Mouse (Mus musculus): ENCODE data around the gene Tcp11.

Gene Tcp11

DNA sequence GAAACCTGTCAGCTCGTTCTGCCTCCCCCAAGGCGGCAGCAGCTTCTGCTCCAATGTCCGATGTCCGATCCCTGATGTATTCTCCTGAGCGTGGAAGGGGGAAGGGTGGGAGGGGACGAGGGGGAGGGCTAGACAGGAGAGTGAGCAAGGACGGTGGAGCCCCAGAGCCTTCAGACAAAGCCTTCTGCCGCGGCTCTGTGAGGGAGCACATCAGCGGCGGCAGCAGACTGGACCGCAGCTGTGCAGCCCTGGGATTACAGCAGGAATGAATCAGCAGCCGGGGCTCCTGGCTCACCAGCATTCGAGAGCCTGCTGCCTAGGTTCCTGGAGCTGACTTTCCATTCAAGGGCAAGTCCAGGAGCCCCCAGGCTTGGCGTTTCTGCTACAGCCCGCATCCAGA, 39.8 kb downstream of the Tcp11 start:
- DNase-seq (ENCODE audit: low spot score in 2 of 2) = peak; percentile 48 to 49

- peak in 1 of 2 experiments; percentile 47 for DNase-seq (ENCODE audit: low spot score in 2 of 2)
Observed at GRCm38 (mm10) chr17:28036813-28037756, 43.4 kb downstream of the Tcp11 start.

DNA sequence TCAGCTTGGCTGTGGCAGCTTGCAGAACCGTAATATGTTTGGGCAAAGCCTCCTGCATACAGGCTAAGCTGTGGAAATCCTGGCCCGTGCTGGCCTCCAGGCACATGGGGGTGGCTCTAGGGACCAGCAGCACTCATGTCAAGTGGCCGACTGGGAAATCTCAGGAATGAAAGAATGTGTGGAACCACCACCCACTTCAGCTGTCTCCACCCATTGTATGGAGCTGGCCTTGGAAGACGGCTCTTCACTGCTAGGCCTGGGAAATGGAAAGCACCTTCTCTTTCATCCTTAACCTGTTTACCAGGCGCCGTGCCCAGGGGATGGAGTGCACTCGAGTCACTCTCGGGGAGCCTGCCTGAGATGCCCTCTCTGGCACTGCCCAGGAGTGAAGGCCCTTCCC, 45.5 kb downstream of the Tcp11 start:
- no peak for DNase-seq (ENCODE audit: low spot score in 2 of 2)

- no peak for DNase-seq (ENCODE audit: low spot score in 2 of 2)
Observed at GRCm38 (mm10) chr17:28033046-28033580, 47.3 kb downstream of the Tcp11 start.

DNA sequence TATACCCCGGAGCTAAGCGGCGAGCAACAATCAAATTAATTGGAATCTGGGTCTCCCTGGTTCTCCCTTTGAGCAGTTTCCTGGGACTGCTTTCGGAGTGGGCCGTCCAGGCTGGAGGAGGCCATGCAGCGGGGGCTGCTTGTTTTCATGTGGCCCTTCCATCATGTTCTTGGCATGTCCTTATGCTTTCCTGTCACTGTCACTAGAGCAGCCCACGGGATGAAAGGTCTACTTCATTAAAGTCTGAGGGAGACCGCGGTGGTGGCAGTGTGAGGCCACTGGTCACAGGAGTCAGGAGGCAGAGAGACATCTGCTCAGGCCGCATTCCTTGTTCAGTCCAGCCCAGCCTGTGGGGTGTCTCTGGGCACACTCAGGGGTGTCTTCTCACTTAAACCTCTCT, 48.2 kb downstream of the Tcp11 start:
- DNase-seq (ENCODE audit: low spot score in 2 of 2) = no peak

GRCm38 (mm10) chr17:28031281-28031941, 49.0 kb downstream of the Tcp11 start:
- no peak for DNase-seq (ENCODE audit: low spot score in 2 of 2)

GRCm38 (mm10) chr17:28030446-28030845, 50.0 kb downstream of the Tcp11 start:
- peak; percentile 66 to 70 for DNase-seq (ENCODE audit: low spot score in 2 of 2)

GRCm38 (mm10) chr17:28029308-28029707, 51.1 kb downstream of the Tcp11 start:
- no peak for DNase-seq (ENCODE audit: low spot score in 2 of 2)

- DNase-seq (ENCODE audit: low spot score in 2 of 2) = no peak
Observed at GRCm38 (mm10) chr17:28028236-28028635, 52.2 kb downstream of the Tcp11 start.

GRCm38 (mm10) chr17:28027197-28027596, 53.2 kb downstream of the Tcp11 start:
- DNase-seq (ENCODE audit: low spot score in 2 of 2) = no peak

DNA sequence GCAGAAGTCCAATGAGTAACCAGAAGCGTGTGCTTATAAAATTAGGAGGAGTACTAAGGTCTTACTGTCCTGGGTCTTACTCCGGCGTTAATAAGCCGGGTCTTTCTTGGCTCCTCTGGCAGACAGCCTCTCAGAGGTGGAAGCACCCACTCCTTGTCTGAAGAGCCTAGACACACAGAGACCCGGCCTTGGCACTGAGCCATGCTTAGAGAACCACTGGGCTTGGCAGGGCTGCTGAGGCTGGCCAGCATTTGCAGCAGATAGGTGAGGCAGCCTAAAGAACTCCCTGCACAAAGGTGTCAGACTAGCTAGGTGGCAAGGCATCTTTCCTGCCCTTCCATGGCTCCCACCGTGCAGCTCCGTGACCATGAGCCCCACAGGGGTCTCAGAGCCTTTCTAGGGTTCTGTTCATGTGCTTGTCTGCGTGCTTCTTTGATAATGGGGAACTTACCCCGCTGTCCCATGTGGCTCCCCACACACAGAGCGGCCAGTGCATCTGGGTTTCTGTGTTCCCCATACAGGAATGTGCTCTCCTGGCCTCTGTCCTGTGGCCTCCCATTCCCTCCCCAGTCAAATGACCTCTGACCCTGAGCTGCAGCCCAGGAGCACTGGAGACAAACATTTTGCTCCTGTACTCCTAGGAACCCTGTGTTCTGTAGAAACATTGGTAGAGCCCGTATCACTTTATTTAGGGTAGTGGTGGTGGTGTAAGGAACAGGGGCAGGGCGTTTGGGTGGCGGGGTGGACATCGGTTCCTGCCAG, 54.1 kb downstream of the Tcp11 start:
- peak in 1 of 2 experiments; percentile 32 for DNase-seq (ENCODE audit: low spot score in 2 of 2)

DNA sequence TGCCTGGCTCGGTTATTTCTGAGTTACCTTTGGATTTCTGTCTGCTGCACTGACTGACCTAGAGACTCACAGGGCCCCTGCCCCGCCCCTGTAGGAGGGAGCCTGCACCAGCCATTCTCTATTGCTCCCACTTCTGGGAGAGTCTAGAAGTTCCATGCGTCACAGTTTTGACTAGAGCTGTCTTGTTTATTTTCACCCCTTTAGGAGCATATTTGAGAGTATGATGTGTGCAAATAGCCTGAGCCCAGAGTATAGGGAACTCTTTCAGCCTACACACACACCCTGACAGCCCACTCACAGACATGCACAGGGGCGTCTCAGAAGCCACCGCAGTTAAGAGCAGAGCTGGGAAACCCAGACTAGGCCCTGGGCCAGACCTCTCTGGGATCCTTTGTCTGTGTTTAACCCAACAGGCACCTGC, 54.9 kb downstream of the Tcp11 start:
- no peak for DNase-seq (ENCODE audit: low spot score in 2 of 2)

- DNase-seq (ENCODE audit: low spot score in 2 of 2) = peak in 1 of 2 experiments; percentile 51
Observed at GRCm38 (mm10) chr17:28022854-28023655, 57.4 kb downstream of the Tcp11 start.

DNA sequence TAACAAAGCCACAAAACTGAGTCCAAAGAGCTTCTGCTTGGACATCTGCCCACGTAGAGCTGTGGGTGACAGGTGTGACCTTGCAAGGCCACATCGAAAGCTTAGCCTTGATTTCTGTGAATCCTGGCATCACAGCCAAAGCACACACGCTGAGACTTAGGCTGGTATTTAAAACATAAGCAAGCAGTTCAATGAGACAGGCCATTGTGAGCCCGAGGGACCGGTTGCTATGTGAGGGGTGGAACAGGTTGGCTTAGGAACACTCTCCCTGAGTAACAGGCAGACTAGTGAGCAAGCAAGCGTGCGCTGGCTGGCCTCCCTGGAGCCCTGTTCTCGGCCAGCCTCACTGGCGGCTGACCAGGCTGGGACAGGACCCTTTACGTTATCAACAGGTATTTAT, 58.5 kb downstream of the Tcp11 start:
- no peak for DNase-seq (ENCODE audit: low spot score in 2 of 2)

GRCm38 (mm10) chr17:28019785-28020696, 60.4 kb downstream of the Tcp11 start:
- no peak for DNase-seq (ENCODE audit: low spot score in 2 of 2)

DNA sequence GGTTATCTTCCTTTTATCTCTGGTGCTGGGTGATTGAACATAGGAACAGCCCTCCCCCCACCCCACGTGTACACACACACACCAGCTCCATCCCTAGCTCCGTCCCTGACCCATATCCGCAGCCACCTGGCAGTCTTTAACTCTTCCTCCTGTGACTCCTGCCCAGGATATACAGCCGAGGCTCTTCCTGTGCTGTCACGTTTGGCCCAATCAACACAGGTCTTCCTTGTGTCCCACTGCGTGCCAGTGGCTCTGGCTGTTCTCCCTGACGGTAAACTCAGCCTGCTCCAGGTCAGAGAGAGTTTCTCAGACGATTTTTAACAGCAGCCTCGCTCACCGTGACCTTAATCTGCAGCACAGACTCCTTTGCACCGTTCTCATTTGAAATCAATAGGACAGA, 61.7 kb downstream of the Tcp11 start:
- DNase-seq (ENCODE audit: low spot score in 2 of 2) = no peak

DNA sequence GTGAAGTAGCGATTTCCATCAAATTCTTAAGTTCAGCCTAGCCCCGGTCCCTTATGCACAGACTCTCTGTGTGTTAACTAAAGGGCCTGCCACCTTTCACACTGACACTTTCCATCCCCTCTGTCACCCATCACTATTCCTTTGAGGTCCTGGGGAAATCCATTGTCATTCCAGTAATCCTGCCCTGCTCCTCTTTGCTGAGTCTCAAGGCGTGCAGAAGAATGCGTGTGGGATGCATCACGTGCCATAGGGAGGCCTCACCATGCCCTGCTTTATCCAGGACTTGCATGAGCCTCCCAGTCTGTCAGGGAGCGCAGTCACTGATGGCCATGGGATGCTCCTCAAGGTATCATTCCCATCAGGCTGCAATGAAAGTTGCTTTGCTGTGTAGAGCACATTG, 62.1 kb downstream of the Tcp11 start:
- no peak for DNase-seq (ENCODE audit: low spot score in 2 of 2)

All from right cerebral cortex, adult 2 months (tissue).